Mouse (Mus musculus) heart, embryonic 10.5 days (tissue): ENCODE measurements around the gene Krt83. TPM values are rescaled to one million over a fixed set of nuclear protein-coding genes. Genes with fewer than 3 reads are reported as not detected.

ENCODE experiments used
- DNase-seq: peaks from one replicate; pipeline ENCODE4 v3.0.0-alpha.2; 2017; ENCODE audit warnings: low spot score
- H3K27ac ChIP-seq: fragments of 300-500 bp; sonication (generic); 2 replicates; pipeline ENCODE4 v1.5.1; 2016; ENCODE audit warnings: mild to moderate bottlenecking
- H3K27me3 ChIP-seq: fragments of 300-500 bp; sonication (generic); 2 replicates; pipeline ENCODE4 v1.6.1; 2016; ENCODE audit warnings: mild to moderate bottlenecking; ENCODE audit not compliant: poor library complexity, insufficient read depth, severe bottlenecking
- H3K36me3 ChIP-seq: fragments of 300-500 bp; sonication (generic); 2 replicates; pipeline ENCODE4 v1.6.1; 2016; ENCODE audit warnings: mild to moderate bottlenecking, moderate library complexity
- H3K4me1 ChIP-seq: fragments of 300-500 bp; sonication (generic); 2 replicates; pipeline ENCODE4 v1.6.1; 2016; ENCODE audit warnings: mild to moderate bottlenecking
- H3K4me3 ChIP-seq: fragments of 300-500 bp; sonication (generic); 2 replicates; pipeline ENCODE4 v1.5.1; 2016; ENCODE audit warnings: mild to moderate bottlenecking, moderate library complexity
- H3K9me3 ChIP-seq: fragments of 300-500 bp; sonication (generic); 2 replicates; pipeline ENCODE4 v1.6.1; 2016; ENCODE audit warnings: mild to moderate bottlenecking, moderate library complexity
- WGBS: fragments of 180-500 bp; shearing (Covaris S2); methylation state at CpG from one replicate; pipeline ENCODE4 v1.1.7; 2016; 5-methylcytosine and 5-hydroxymethylcytosine counted together
- polyA plus RNA-seq: library from polyadenylated mRNA; unstranded; fragments of >200 nt; fragmentation: Nextera tagmentation; extraction: Ambion mirVana; gene quantifications from 2 replicates; pipeline ENCODE4 v1.2.1, GENCODE M21; 2016

Gene Krt83
- polyA plus RNA-seq, 1 experiment from 2014 or later, result not detected

- Histone ChIP-seq H3K9me3 (no peaks in the 10 kb centered on the region), H3K4me3 (no peak overlapping the region), H3K27ac (no peak overlapping the region), H3K36me3 (no peaks in the 10 kb centered on the region), H3K27me3 (peaks cover 13% of the 10 kb centered on the region; the same call in 1 of the 2 replicates), H3K4me1 (peaks cover under 1% of the 10 kb centered on the region; the same call in 1 of the 2 replicates)
- no peak for DNase-seq
- WGBS, result 75% methylated on average over 16 of the region's 16 CpGs
Observed at GRCm38 (mm10) chr15:101458361-101458930, 32.9 kb downstream of the Krt83 start.

- Histone ChIP-seq H3K9me3 (no peaks in the 10 kb centered on the region), H3K4me1 (peaks cover 7% of the 10 kb centered on the region), H3K27me3 (peaks cover 18% of the 10 kb centered on the region; the same call in 1 of the 2 replicates), H3K27ac (no peak overlapping the region), H3K36me3 (no peaks in the 10 kb centered on the region), H3K4me3 (no peak overlapping the region)
- 81% methylated on average over 6 of the region's 6 CpGs for WGBS
- DNase-seq, result no peak
Observed at GRCm38 (mm10) chr15:101455891-101456290, 35.4 kb downstream of the Krt83 start.

- Histone ChIP-seq H3K4me1 (peaks cover 7% of the 10 kb centered on the region), H3K27ac (no peak overlapping the region), H3K36me3 (no peaks in the 10 kb centered on the region), H3K27me3 (peaks cover 18% of the 10 kb centered on the region; the same call in 1 of the 2 replicates), H3K9me3 (no peaks in the 10 kb centered on the region), H3K4me3 (no peak overlapping the region)
- no peak for DNase-seq
- 82% methylated on average over 2 of the region's 2 CpGs for WGBS
Observed at GRCm38 (mm10) chr15:101455292-101455691, 36.0 kb downstream of the Krt83 start.

- Histone ChIP-seq H3K27me3 (peaks cover 18% of the 10 kb centered on the region; the same call in 1 of the 2 replicates), H3K4me1 (peaks cover 7% of the 10 kb centered on the region), H3K9me3 (no peaks in the 10 kb centered on the region), H3K36me3 (no peaks in the 10 kb centered on the region), H3K4me3 (no peak overlapping the region), H3K27ac (no peak overlapping the region)
- 79% methylated on average over 8 of the region's 8 CpGs for WGBS
- DNase-seq, result no peak
Observed at GRCm38 (mm10) chr15:101454774-101455173, 36.5 kb downstream of the Krt83 start.

GRCm38 (mm10) chr15:101453093-101453736 is 38.1 kb downstream of the Krt83 start:
- no peak overlapping the region for H3K27ac ChIP-seq
- peak overlapping the region; percentile 24; the same call in 1 of the 2 replicates for H3K4me3 ChIP-seq
- no peaks in the 10 kb centered on the region for H3K36me3 ChIP-seq
- peak; percentile 81 for DNase-seq
- H3K4me1 ChIP-seq, result peaks cover 7% of the 10 kb centered on the region
- no peaks in the 10 kb centered on the region for H3K9me3 ChIP-seq
- WGBS, result 4% methylated on average over 13 of the region's 13 CpGs
- H3K27me3 ChIP-seq, result peaks cover 13% of the 10 kb centered on the region; the same call in 1 of the 2 replicates

GRCm38 (mm10) chr15:101447444-101447843 is 43.9 kb downstream of the Krt83 start, which contains the start of gene Krt88:
Krt88 (plus strand) TSS chr15:101447744.
- 0 out of 2 replicates have a peak, but pooled peaks cover 2% of the 10 kb centered on the region for H3K27me3 ChIP-seq
- no peaks in the 10 kb centered on the region for H3K4me1 ChIP-seq

GRCm38 (mm10) chr15:101446572-101446971 is 44.7 kb downstream of the Krt83 start:
- H3K4me3 ChIP-seq, result no peak overlapping the region
- 0 out of 2 replicates have a peak, but pooled peaks cover 6% of the 10 kb centered on the region for H3K27me3 ChIP-seq
- no peak for DNase-seq
- WGBS, result 64% methylated on average over 11 of the region's 11 CpGs
- no peaks in the 10 kb centered on the region for H3K9me3 ChIP-seq
- H3K36me3 ChIP-seq, result no peaks in the 10 kb centered on the region
- no peaks in the 10 kb centered on the region for H3K4me1 ChIP-seq
- no peak overlapping the region for H3K27ac ChIP-seq

More at GRCm38 (mm10) chr15:101447444-101447843, 43.9 kb downstream of the Krt83 start, which contains the start of gene Krt88:
- no peak for DNase-seq
- no peaks in the 10 kb centered on the region for H3K36me3 ChIP-seq
- 75% methylated on average over 2 of the region's 2 CpGs for WGBS
- no peak within 1 kb of the TSS for H3K27ac ChIP-seq
- H3K4me3 ChIP-seq, result no peak within 1 kb of the TSS
- no peaks in the 10 kb centered on the region for H3K9me3 ChIP-seq

- peaks cover 8% of the 10 kb centered on the region for H3K4me1 ChIP-seq
- no peak overlapping the region for H3K4me3 ChIP-seq
- H3K27me3 ChIP-seq, result peaks cover 61% of the 10 kb centered on the region
- no peaks in the 10 kb centered on the region for H3K36me3 ChIP-seq
- DNase-seq, result no peak
- H3K27ac ChIP-seq, result no peak overlapping the region
- WGBS, result 69% methylated on average over 4 of the region's 4 CpGs
- H3K9me3 ChIP-seq, result no peaks in the 10 kb centered on the region
Observed at GRCm38 (mm10) chr15:101440837-101441236, 50.5 kb downstream of the Krt83 start.

GRCm38 (mm10) chr15:101438555-101438954 is 52.8 kb downstream of the Krt83 start, which contains the start of gene Krt87:
Krt87 (minus strand) TSS chr15:101438804.
- Histone ChIP-seq H3K4me1 (peaks cover 8% of the 10 kb centered on the region), H3K36me3 (no peaks in the 10 kb centered on the region), H3K9me3 (no peaks in the 10 kb centered on the region), H3K4me3 (peak within 1 kb of the TSS; percentile 48), H3K27ac (0 out of 2 replicates have a peak within 1 kb of the TSS, but pooled peaks have one; percentile 7), H3K27me3 (peaks cover 71% of the 10 kb centered on the region)
- no peak for DNase-seq
- whole genome bisulfite sequencing, result 4% methylated on average over 34 of the region's 34 CpGs

GRCm38 (mm10) chr15:101436611-101437010 is 54.7 kb downstream of the Krt83 start:
- 85% methylated on average over 7 of the region's 7 CpGs for WGBS

More at GRCm38 (mm10) chr15:101436611-101437010, 54.7 kb downstream of the Krt83 start:
- peaks cover 73% of the 10 kb centered on the region for H3K27me3 ChIP-seq
- no peaks in the 10 kb centered on the region for H3K36me3 ChIP-seq
- DNase-seq, result no peak
- H3K4me1 ChIP-seq, result peaks cover 8% of the 10 kb centered on the region
- H3K9me3 ChIP-seq, result no peaks in the 10 kb centered on the region
- no peak overlapping the region for H3K4me3 ChIP-seq
- H3K27ac ChIP-seq, result no peak overlapping the region

Other genes starting within 250 kb of the Krt83 start
- gene Nr4a1, start 237.2 kb downstream of the Krt83 start, polyA plus RNA-seq, result 8.0 and 13.0 TPM in 2 replicates
- 59.5 and 77.0 TPM in 2 replicates for gene Atg101, start 207.2 kb downstream of the Krt83 start, polyA plus RNA-seq
- gene 6030408B16Rik, start 198.3 kb downstream of the Krt83 start, polyA plus RNA-seq, result 0.49 and 1.8 TPM in 2 replicates
- gene Krt80, start 121.3 kb downstream of the Krt83 start, polyA plus RNA-seq, result 0.80 and 1.7 TPM in 2 replicates
- gene Krt7, start 80.5 kb downstream of the Krt83 start, polyA plus RNA-seq, result 26.7 and 31.9 TPM in 2 replicates
- not detected in 2 replicates for gene Krt87, start 52.7 kb downstream of the Krt83 start, polyA plus RNA-seq
- not detected in 2 replicates for gene Krt88, start 43.8 kb downstream of the Krt83 start, polyA plus RNA-seq
- not detected in 2 replicates for gene Krt81, start 27.8 kb downstream of the Krt83 start, polyA plus RNA-seq
- gene Krt86, start 18.0 kb downstream of the Krt83 start, polyA plus RNA-seq, result not detected in 2 replicates
- not detected in 2 replicates for gene Gm49425, start 25.7 kb upstream of the Krt83 start, polyA plus RNA-seq
- gene Krt84, start 41.3 kb upstream of the Krt83 start, polyA plus RNA-seq, result not detected in 2 replicates
- not detected in 2 replicates for gene Krt82, start 59.2 kb upstream of the Krt83 start, polyA plus RNA-seq
- 0.26 and 0.29 TPM in 2 replicates for gene Krt90, start 71.4 kb upstream of the Krt83 start, polyA plus RNA-seq
- 0.10 TPM in 1 of 2 replicates, not detected in the other for gene Krt75, start 82.4 kb upstream of the Krt83 start, polyA plus RNA-seq
- not detected in 2 replicates for gene Gm5414, start 136.7 kb upstream of the Krt83 start, polyA plus RNA-seq
- not detected in 2 replicates for gene Gm5478, start 155.9 kb upstream of the Krt83 start, polyA plus RNA-seq
- gene Krt6b, start 188.8 kb upstream of the Krt83 start, polyA plus RNA-seq, result not detected in 2 replicates
- gene Krt6a, start 202.8 kb upstream of the Krt83 start, polyA plus RNA-seq, result 0.05 TPM in 1 of 2 replicates, not detected in the other
- 0.33 and 1.4 TPM in 2 replicates for gene Krt5, start 221.4 kb upstream of the Krt83 start, polyA plus RNA-seq